Mouse (Mus musculus) neural tube, embryonic 14.5 days (tissue): ENCODE measurements around the gene Clpx. TPM values are rescaled to one million over a fixed set of nuclear protein-coding genes. Genes with fewer than 3 reads are reported as not detected.

ENCODE experiments used
- ATAC-seq: fragments of 200-750 bp; cut with Nextera tagmentation; 2 replicates; pipeline ENCODE4 v1.8.0; 2017; ENCODE audit warnings: low read depth, mild to moderate bottlenecking, moderate TSS enrichment, moderate library complexity
- H3K27ac ChIP-seq: fragments of 300-500 bp; sonication (generic); 2 replicates; pipeline ENCODE4 v1.5.1; 2014; ENCODE audit warnings: low read depth, mild to moderate bottlenecking, control low read depth, low read length, moderate library complexity, mixed read lengths
- H3K27me3 ChIP-seq: fragments of 300-500 bp; sonication (generic); 2 replicates; pipeline ENCODE4 v1.6.1; 2014; ENCODE audit warnings: low read length; ENCODE audit not compliant: control insufficient read depth, insufficient read depth
- H3K36me3 ChIP-seq: fragments of 300-500 bp; sonication (generic); 2 replicates; pipeline ENCODE4 v1.6.1; 2014; ENCODE audit warnings: low read length, mixed read lengths; ENCODE audit not compliant: control insufficient read depth, insufficient read depth
- H3K4me1 ChIP-seq: fragments of 300-500 bp; sonication (generic); 2 replicates; pipeline ENCODE4 v1.6.1; 2014; ENCODE audit warnings: low read length; ENCODE audit not compliant: control insufficient read depth, insufficient read depth
- H3K4me2 ChIP-seq: fragments of 300-500 bp; sonication (generic); 2 replicates; pipeline ENCODE4 v1.6.1; 2014; ENCODE audit warnings: mild to moderate bottlenecking, low read depth, low read length, control low read depth
- H3K4me3 ChIP-seq: fragments of 300-500 bp; sonication (generic); 2 replicates; pipeline ENCODE4 v1.5.1; 2014; ENCODE audit warnings: low read depth, low read length, control low read depth, mixed read lengths
- H3K9ac ChIP-seq: fragments of 300-500 bp; sonication (generic); replicated peaks from 2 replicates; pipeline ENCODE4 v1.6.1; 2014; ENCODE audit warnings: low read depth, mild to moderate bottlenecking, control low read depth, low read length, mixed read lengths
- H3K9me3 ChIP-seq: fragments of 300-500 bp; sonication (generic); 2 replicates; pipeline ENCODE4 v1.6.1; 2016; ENCODE audit warnings: low read length; ENCODE audit not compliant: control insufficient read depth
- WGBS: fragments of 180-500 bp; shearing (Covaris S2); extraction: QIAGEN DNeasy Blood & Tissue Kit; methylation state at CpG from one replicate; pipeline ENCODE4 v1.1.7; 2014; 5-methylcytosine and 5-hydroxymethylcytosine counted together
- polyA plus RNA-seq: library from polyadenylated mRNA; unstranded; fragments of >200 nt; fragmentation: Nextera tagmentation; extraction: Ambion mirVana; gene quantifications from 2 replicates; pipeline ENCODE4 v1.2.1, GENCODE M21; 2014

Gene Clpx
- polyA plus RNA-seq, 1 experiment from 2014 or later: 40.5 TPM

DNA sequence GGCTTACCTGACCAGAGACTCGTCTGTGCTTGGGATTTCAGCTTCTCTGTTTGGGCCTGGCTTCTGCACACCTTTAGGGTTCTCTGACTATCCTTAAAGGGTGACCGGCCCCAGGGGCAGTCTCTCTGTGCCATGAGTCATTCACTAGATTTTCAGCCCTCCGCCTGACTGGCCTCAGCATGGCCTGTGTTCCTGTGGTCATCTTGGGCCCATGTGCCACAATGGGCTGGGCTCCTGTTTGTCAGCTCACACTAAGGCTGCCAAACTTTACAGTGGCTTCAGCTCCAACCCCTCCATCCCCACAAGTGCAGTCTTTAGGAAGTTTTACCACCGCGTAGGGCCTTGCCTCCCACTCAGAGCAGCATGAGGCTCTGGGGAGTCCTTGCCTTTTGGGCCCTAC is 59.2 kb downstream of the Clpx start:
- Histone ChIP-seq H3K4me3 (no peak overlapping the region), H3K27ac (no peak overlapping the region), H3K4me2 (no peak overlapping the region), H3K36me3 (peaks cover 16% of the 10 kb centered on the region), H3K9ac (no peak overlapping the region), H3K4me1 (no peaks in the 10 kb centered on the region), H3K9me3 (no peaks in the 10 kb centered on the region), H3K27me3 (no peaks in the 10 kb centered on the region)
- 90% methylated on average over 5 of the region's 5 CpGs for WGBS
- no peak for ATAC-seq

DNA sequence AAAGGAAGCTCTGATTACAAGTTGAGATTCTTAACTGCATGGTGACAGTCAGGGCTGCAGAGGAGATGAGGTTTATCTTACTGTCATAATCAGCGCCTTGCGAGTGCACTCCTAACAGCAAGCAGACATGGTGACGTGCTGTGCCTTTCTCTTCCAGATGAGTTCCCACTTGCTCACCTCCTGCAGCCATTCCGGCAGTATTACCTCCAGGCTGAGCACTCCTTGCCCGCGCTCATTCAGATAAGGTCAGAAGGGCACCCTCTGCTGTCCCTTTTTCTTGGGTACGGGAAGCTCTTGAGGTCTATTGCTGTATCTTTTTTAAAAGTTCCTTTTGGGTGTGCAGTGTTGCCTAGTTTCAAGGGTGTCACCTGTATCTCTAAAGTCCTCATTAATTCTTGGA is 62.5 kb downstream of the Clpx start:
- H3K9me3 ChIP-seq: no peaks in the 10 kb centered on the region
- H3K4me2 ChIP-seq: no peak overlapping the region
- no peak overlapping the region for H3K4me3 ChIP-seq
- H3K27ac ChIP-seq: no peak overlapping the region
- WGBS: 84% methylated on average over 7 of the region's 7 CpGs
- H3K4me1 ChIP-seq: no peaks in the 10 kb centered on the region
- H3K36me3 ChIP-seq: peaks cover 44% of the 10 kb centered on the region
- no peak overlapping the region for H3K9ac ChIP-seq
- ATAC-seq: no peak
- H3K27me3 ChIP-seq: no peaks in the 10 kb centered on the region

DNA sequence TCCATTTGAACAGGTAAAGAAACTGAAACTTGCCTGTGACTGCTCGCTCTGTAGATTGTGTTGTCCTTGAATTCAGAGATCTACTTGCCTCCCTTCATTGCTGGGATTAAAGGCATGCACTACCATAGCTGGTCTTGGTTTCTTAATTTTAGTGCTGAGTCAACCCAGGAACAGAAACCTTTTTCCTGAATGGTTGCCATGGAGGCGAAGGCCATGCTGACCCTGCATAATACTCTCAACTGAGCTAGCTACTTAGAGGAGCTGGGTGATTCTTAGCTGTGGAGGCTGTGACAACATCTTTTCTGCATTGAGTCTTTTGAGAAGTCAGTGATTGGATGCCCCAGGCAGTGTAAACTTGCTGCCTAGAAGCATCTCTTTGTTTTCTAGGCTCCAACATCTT is 62.9 kb downstream of the Clpx start:
- no peak overlapping the region for H3K27ac ChIP-seq
- no peak overlapping the region for H3K9ac ChIP-seq
- no peak overlapping the region for H3K4me3 ChIP-seq
- no peaks in the 10 kb centered on the region for H3K4me1 ChIP-seq
- H3K9me3 ChIP-seq: no peaks in the 10 kb centered on the region
- H3K27me3 ChIP-seq: no peaks in the 10 kb centered on the region
- no peak overlapping the region for H3K4me2 ChIP-seq
- ATAC-seq: no peak
- H3K36me3 ChIP-seq: peaks cover 48% of the 10 kb centered on the region
- 92% methylated on average over 2 of the region's 2 CpGs for WGBS

DNA sequence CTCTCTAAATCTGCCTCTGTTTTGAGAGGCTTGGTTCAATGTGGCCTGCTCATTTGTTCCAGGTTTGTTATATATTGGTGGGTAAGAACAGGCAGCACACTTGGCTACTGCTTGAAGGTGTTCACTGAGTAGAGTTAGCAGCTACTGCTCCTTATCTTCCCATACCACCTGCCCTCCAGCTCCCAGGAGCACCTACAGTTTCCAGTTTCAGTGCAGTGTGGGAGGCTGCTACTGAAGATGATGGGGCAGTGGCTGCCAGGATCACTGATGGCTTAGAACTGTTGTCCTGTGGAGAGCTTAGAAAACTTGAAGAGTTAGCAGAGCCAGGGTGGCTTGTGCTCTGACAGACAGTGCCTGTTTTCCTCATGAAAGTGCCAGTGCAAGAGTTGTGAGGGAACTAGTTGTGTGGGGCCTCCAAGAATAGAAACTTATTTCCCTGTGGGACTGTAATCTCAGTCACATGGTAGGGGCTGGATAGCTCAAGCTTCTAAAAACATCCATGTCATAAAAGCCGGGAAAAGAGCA is 65.0 kb downstream of the Clpx start:
- peaks cover 49% of the 10 kb centered on the region for H3K36me3 ChIP-seq
- H3K9me3 ChIP-seq: no peaks in the 10 kb centered on the region
- no peak overlapping the region for H3K4me3 ChIP-seq
- no peak for ATAC-seq
- no peaks in the 10 kb centered on the region for H3K4me1 ChIP-seq
- no peak overlapping the region for H3K27ac ChIP-seq
- no peak overlapping the region for H3K9ac ChIP-seq
- no peak overlapping the region for H3K4me2 ChIP-seq
- H3K27me3 ChIP-seq: no peaks in the 10 kb centered on the region
- WGBS: 93% methylated on average over 1 of the region's 1 CpGs

DNA sequence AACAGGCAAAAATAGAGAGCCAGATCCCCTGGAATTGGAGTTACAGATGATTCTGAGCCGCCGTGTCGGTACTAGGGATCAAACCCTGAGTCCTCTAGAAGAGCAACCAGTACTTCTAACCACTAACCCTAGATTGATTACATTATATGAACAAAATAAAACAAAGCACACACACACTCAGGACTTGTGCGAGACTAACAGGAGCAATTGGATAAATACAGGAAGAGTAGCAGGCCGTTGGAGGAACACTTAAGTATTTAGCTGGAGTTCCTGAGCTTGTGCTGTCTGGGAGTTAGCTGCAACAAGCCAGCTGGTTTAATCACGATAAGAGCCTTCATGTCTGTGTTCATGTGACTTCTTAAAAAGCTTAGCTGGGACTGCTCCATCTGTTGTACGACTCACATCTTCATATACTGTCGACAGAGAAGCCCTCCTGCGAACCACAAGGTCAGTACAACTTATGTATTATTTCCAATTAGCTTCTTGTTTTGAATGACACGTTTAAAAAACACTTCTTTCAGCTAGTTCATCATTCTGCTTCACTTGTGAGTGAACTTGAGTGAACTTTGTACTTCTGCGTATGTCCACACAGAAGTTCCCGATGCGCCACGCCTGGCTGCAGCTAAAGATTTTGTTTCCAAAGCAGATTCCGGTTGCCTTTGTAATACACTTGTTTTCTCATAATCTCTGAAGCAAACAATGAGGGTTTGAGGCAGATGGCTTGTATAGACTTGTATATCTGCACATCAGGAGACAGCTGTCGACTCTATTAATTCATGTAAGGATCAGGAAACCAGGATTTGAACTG is 66.8 kb downstream of the Clpx start, which contains the start of gene Ubap1l:
Ubap1l (plus strand) TSS at position 401 of the 808 bp plus-strand sequence.
- H3K4me3 ChIP-seq: no peak within 1 kb of the TSS
- H3K27ac ChIP-seq: no peak within 1 kb of the TSS
- H3K9ac ChIP-seq: no peak within 1 kb of the TSS
- no peaks in the 10 kb centered on the region for H3K9me3 ChIP-seq
- WGBS: 93% methylated on average over 16 of the region's 16 CpGs
- H3K36me3 ChIP-seq: peaks cover 44% of the 10 kb centered on the region
- no peaks in the 10 kb centered on the region for H3K4me1 ChIP-seq
- no peak within 1 kb of the TSS for H3K4me2 ChIP-seq
- ATAC-seq: no peak
- no peaks in the 10 kb centered on the region for H3K27me3 ChIP-seq

DNA sequence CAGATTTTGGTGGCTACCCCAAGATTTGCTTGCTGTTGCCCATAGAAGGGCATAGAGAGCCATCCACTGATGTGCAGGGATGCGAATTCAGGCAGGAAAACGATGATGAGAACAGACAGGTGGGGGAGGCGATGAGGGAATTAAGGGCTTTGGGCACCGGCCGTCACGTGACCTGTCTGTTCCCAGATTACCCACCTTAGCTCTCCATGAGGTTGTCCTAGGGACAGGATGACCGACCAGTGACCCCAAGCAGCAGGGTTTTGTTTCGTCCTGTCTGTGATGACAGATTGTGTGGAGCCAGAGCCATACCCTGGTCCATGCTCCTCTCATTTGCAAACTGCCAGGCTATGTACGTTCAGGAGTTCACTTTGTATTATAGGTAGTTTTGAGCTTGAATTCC is 69.6 kb downstream of the Clpx start:
- H3K27ac ChIP-seq: no peak overlapping the region
- H3K4me1 ChIP-seq: no peaks in the 10 kb centered on the region
- H3K9ac ChIP-seq: no peak overlapping the region
- H3K4me2 ChIP-seq: no peak overlapping the region
- H3K9me3 ChIP-seq: no peaks in the 10 kb centered on the region
- WGBS: 68% methylated on average over 9 of the region's 9 CpGs
- no peak overlapping the region for H3K4me3 ChIP-seq
- H3K36me3 ChIP-seq: peaks cover 30% of the 10 kb centered on the region
- H3K27me3 ChIP-seq: no peaks in the 10 kb centered on the region
- no peak for ATAC-seq

DNA sequence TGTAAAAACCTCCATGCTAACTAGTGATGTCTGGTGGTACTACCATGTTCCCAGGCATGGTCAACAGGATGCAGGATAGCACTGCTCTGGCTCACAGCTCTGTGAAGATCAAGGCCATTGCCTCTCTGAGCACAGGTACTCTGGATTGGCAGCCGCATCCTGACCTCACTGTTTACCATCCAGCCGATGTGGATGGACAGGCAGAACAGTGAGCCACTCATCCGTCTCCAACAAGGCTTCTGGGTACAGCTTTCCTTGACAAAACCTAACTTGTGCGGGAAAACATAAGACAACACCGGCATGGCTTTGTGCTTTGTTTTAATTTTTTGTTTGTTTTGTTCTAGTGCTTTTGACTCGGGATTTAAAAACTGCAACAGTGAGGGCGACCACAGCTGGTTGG is 71.7 kb downstream of the Clpx start:
- no peak for ATAC-seq
- Histone ChIP-seq H3K27ac (no peak overlapping the region), H3K27me3 (no peaks in the 10 kb centered on the region), H3K9me3 (no peaks in the 10 kb centered on the region), H3K4me1 (no peaks in the 10 kb centered on the region), H3K9ac (no peak overlapping the region), H3K36me3 (peaks cover 13% of the 10 kb centered on the region), H3K4me3 (no peak overlapping the region), H3K4me2 (no peak overlapping the region)
- WGBS: 94% methylated on average over 7 of the region's 7 CpGs

DNA sequence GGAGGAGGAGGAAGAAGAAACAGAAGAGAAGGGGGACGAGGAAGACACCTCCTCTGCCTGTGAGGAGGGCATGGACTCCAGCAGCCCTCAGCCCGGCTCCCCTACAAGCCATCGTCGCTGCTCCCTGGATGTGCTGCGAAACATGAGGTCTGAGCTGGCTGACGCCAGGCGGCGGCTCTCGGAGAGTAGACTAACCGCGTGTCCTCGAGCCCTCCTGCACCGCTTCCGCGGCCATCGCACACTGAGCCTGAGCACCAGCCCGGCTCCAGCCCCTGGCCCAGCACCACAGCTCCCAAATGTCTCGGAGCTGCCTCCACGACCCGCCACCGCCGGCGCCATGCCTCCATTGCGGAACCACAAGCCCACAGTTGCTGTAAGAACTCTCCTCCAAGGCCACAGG is 77.7 kb downstream of the Clpx start:
- no peaks in the 10 kb centered on the region; the same call in 1 of the 2 replicates for H3K36me3 ChIP-seq
- no peak overlapping the region for H3K4me2 ChIP-seq
- H3K9me3 ChIP-seq: no peaks in the 10 kb centered on the region
- H3K27ac ChIP-seq: no peak overlapping the region
- H3K27me3 ChIP-seq: no peaks in the 10 kb centered on the region
- ATAC-seq: no peak
- no peak overlapping the region for H3K4me3 ChIP-seq
- 80% methylated on average over 24 of the region's 24 CpGs for WGBS
- no peaks in the 10 kb centered on the region for H3K4me1 ChIP-seq
- no peak overlapping the region for H3K9ac ChIP-seq

DNA sequence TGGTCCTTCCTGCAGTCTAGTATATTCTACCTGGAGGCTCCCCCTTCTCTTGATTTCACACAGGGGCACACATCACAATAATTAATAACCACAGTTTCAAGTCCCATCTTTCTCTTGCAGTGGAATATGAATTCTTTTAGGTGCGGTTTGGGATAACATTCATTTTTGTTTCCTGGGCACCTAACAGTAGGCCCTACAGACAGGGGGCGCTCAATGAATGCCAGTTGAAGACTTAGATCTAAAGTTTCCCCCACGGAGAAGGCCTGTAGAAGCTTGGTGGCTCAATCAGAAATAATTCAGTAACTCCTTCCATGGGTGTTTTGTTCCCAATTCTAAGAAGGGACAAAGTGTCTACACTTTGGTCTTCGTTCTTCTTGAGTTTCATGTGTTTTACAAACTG is 78.4 kb downstream of the Clpx start:
- 76% methylated on average over 4 of the region's 4 CpGs for WGBS
- Histone ChIP-seq H3K36me3 (no peaks in the 10 kb centered on the region; the same call in 1 of the 2 replicates), H3K4me3 (no peak overlapping the region), H3K27me3 (no peaks in the 10 kb centered on the region), H3K9me3 (no peaks in the 10 kb centered on the region), H3K4me1 (no peaks in the 10 kb centered on the region), H3K27ac (no peak overlapping the region), H3K4me2 (no peak overlapping the region), H3K9ac (no peak overlapping the region)
- no peak for ATAC-seq
